Comparison of ENCODE assay signal across 13 mouse cellular contexts in genomic region chr14:34960227-34960626, GRCm38 (mm10).
A peak's percentile ranks its signal among the peaks of the same experiment; 100 is the strongest.
DNase-seq lines count a peak whose midpoint lies in the region; ATAC-seq and TF ChIP-seq lines count a peak whose summit lies in the region.
"Had no signal": no experiment of that assay in that cellular context is flagged by ENCODE, and none has a peak within 500 bp of the region (broad histone marks: within the 10 kb centered on the region; RNA-seq: fewer than 3 reads in every experiment).

No protein-coding gene starts in this region.

- no peaks in the 10 kb centered on the region for H3K4me1 ChIP-seq in kidney, adult 2 months (ENCODE audit: control insufficient read depth, insufficient read depth, low read length)
- peaks cover 9% of the 10 kb centered on the region for H3K4me1 ChIP-seq in forebrain, embryonic 16.5 days (replicated peaks; ENCODE audit: control insufficient read depth, insufficient read depth, low read length)
- H3K4me1 ChIP-seq in neural tube, embryonic 15.5 days: peaks cover 13% of the 10 kb centered on the region
- H3K4me1 ChIP-seq: limb, embryonic 13.5 days had no signal

- H3K36me3 ChIP-seq in kidney, adult 2 months (ENCODE audit: control insufficient read depth, insufficient read depth, low read length): no peaks in the 10 kb centered on the region
- H3K36me3 ChIP-seq in forebrain, embryonic 16.5 days (ENCODE audit: control insufficient read depth, insufficient read depth): no peaks in the 10 kb centered on the region
- no peaks in the 10 kb centered on the region for H3K36me3 ChIP-seq in neural tube, embryonic 15.5 days
- H3K36me3 ChIP-seq: limb, embryonic 13.5 days had no signal

- WGBS in kidney, adult 2 months: 35% methylated on average over 6 of the region's 6 CpGs
- WGBS in forebrain, embryonic 16.5 days: 34% methylated on average over 6 of the region's 6 CpGs
- WGBS in neural tube, embryonic 15.5 days: 60% methylated on average over 6 of the region's 6 CpGs

- DNase-seq in kidney, postnatal 10 days: peak; percentile 46
- DNase-seq in kidney, adult 2 months: no peak
- DNase-seq in layer of hippocampus, adult 2 months (ENCODE audit: low spot score in 2 of 2): peak; percentile 38 to 56
- DNase-seq in thymus, postnatal 10 days (ENCODE audit: low spot score in 2 of 2): no peak
- DNase-seq in yolk sac, embryonic 10.5 days (ENCODE audit: low spot score): no peak
- DNase-seq: gastrocnemius, postnatal 25 days; spleen, adult 18-20 months; thymus, postnatal 4 days had no signal

- no peak overlapping the region for H3K4me3 ChIP-seq in kidney, adult 2 months (ENCODE audit: insufficient read depth, low read depth, low read length)
- H3K4me3 ChIP-seq in forebrain, embryonic 16.5 days (replicated peaks; ENCODE audit: low read length): no peak overlapping the region
- H3K4me3 ChIP-seq in layer of hippocampus, adult 2 months: no peak overlapping the region
- H3K4me3 ChIP-seq in neural tube, embryonic 15.5 days (replicated peaks): no peak overlapping the region
- H3K4me3 ChIP-seq: limb, embryonic 13.5 days had no signal

- TF ChIP-seq CTCF in kidney, adult 2 months (conservative IDR thresholded peaks at IDR 0.05; ENCODE audit: insufficient read depth, insufficient read length, low read depth, low read length): no peak
- TF ChIP-seq CTCF in layer of hippocampus, adult 2 months (conservative IDR thresholded peaks at IDR 0.05): no peak

- H3K27me3 ChIP-seq in kidney, adult 2 months (replicated peaks; ENCODE audit: control insufficient read depth, insufficient read depth, low read length): no peaks in the 10 kb centered on the region
- no peaks in the 10 kb centered on the region for H3K27me3 ChIP-seq in forebrain, embryonic 16.5 days (replicated peaks; ENCODE audit: control insufficient read depth, insufficient read depth, low read length)
- no peaks in the 10 kb centered on the region for H3K27me3 ChIP-seq in neural tube, embryonic 15.5 days (replicated peaks)
- H3K27me3 ChIP-seq: limb, embryonic 13.5 days had no signal

- no peak overlapping the region for H3K27ac ChIP-seq in kidney, adult 2 months (ENCODE audit: insufficient read depth, low read depth, low read length)
- no peak overlapping the region for H3K27ac ChIP-seq in forebrain, embryonic 16.5 days (ENCODE audit: low read length)
- no peak overlapping the region for H3K27ac ChIP-seq in layer of hippocampus, adult 2 months
- H3K27ac ChIP-seq in neural tube, embryonic 15.5 days (replicated peaks): no peak overlapping the region
- H3K27ac ChIP-seq: limb, embryonic 13.5 days had no signal

- no peaks in the 10 kb centered on the region for H3K9me3 ChIP-seq in forebrain, embryonic 16.5 days (ENCODE audit: control insufficient read depth, low read length)
- H3K9me3 ChIP-seq in neural tube, embryonic 15.5 days (replicated peaks): no peaks in the 10 kb centered on the region
- H3K9me3 ChIP-seq: limb, embryonic 13.5 days had no signal

- TF ChIP-seq POLR2A in kidney, adult 2 months (IDR thresholded peaks at IDR 0.05; ENCODE audit: low read depth, low read length): no peak

- peak; percentile 32; the same call in 1 of the 2 replicates for ATAC-seq in forebrain, embryonic 16.5 days
- peak; percentile 4; the same call in 1 of the 2 replicates for ATAC-seq in neural tube, embryonic 15.5 days (ENCODE audit: low FRiP score)
- ATAC-seq in erythroblast, adult 5-6 weeks (replicated peaks; ENCODE audit: low FRiP score, poor library complexity, severe bottlenecking): no peak
- ATAC-seq: lung, postnatal 0 days had no signal

- H3K4me2 ChIP-seq in forebrain, embryonic 16.5 days (ENCODE audit: low read length): no peak overlapping the region
- no peak overlapping the region for H3K4me2 ChIP-seq in neural tube, embryonic 15.5 days
- H3K4me2 ChIP-seq: limb, embryonic 13.5 days had no signal

- H3K9ac ChIP-seq in forebrain, embryonic 16.5 days (replicated peaks; ENCODE audit: low read depth, low read length): no peak overlapping the region
- no peak overlapping the region for H3K9ac ChIP-seq in neural tube, embryonic 15.5 days (replicated peaks)
- H3K9ac ChIP-seq: limb, embryonic 13.5 days had no signal

Comparison
In these comparisons a context has a peak if more than half of its experiments do, and no peak if none do; other contexts are left out.
1. DNase-seq: peak in kidney, postnatal 10 days (single experiment) and layer of hippocampus, adult 2 months (2 of 2); none in kidney, adult 2 months (single experiment), thymus, postnatal 10 days (0 of 2) and yolk sac, embryonic 10.5 days (single experiment).